Mouse (Mus musculus): ENCODE data around the gene Srgap3.

- TF ChIP-seq CTCF (IDR thresholded peaks at IDR 0.05; ENCODE audit: low read depth) (no peak), EP300 (IDR thresholded peaks at IDR 0.05; ENCODE audit: low read depth) (no peak)
Observed at GRCm38 (mm10) chr6:112793887-112794286, 153.2 kb downstream of the Srgap3 start.

All from liver, postnatal 0 days (tissue).